Mouse (Mus musculus) hindbrain, embryonic 10.5 days (tissue): ENCODE measurements around the gene Nt5dc2. TPM values are rescaled to one million over a fixed set of nuclear protein-coding genes. Genes with fewer than 3 reads are reported as not detected.

Experiments
- DNase-seq: peaks from one replicate; pipeline ENCODE4 v3.0.0-alpha.2; 2017; ENCODE audit warnings: low spot score
- H3K27ac ChIP-seq: fragments of 300-500 bp; sonication (generic); 2 replicates; pipeline ENCODE4 v1.5.1; 2016; ENCODE audit warnings: mild to moderate bottlenecking, moderate library complexity
- H3K27me3 ChIP-seq: fragments of 300-500 bp; sonication (generic); 2 replicates; pipeline ENCODE4 v1.6.1; 2016; ENCODE audit warnings: mild to moderate bottlenecking; ENCODE audit not compliant: poor library complexity, insufficient read depth, severe bottlenecking
- H3K36me3 ChIP-seq: fragments of 300-500 bp; sonication (generic); 2 replicates; pipeline ENCODE4 v1.6.1; 2016; ENCODE audit warnings: mild to moderate bottlenecking, moderate library complexity
- H3K4me1 ChIP-seq: fragments of 300-500 bp; sonication (generic); replicated peaks from 2 replicates; pipeline ENCODE4 v1.6.1; 2016; ENCODE audit warnings: mild to moderate bottlenecking
- H3K4me3 ChIP-seq: fragments of 300-500 bp; sonication (generic); 2 replicates; pipeline ENCODE4 v1.5.1; 2016; ENCODE audit warnings: mild to moderate bottlenecking, moderate library complexity
- H3K9me3 ChIP-seq: fragments of 300-500 bp; sonication (generic); 2 replicates; pipeline ENCODE4 v1.6.1; 2016; ENCODE audit warnings: mild to moderate bottlenecking, moderate library complexity
- WGBS: fragments of 180-500 bp; shearing (Covaris S2); methylation state at CpG from one replicate; pipeline ENCODE4 v1.1.7; 2016; 5-methylcytosine and 5-hydroxymethylcytosine counted together
- polyA plus RNA-seq: library from polyadenylated mRNA; unstranded; fragments of >200 nt; fragmentation: Nextera tagmentation; extraction: Ambion mirVana; gene quantifications from 2 replicates; pipeline ENCODE4 v1.2.1, GENCODE M21; 2016

Nt5dc2 gene
- polyA plus RNA-seq, 1 experiment from 2014 or later = 610 TPM

- H3K27me3 ChIP-seq = no peaks in the 10 kb centered on the region
- H3K36me3 ChIP-seq = peaks cover 100% of the 10 kb centered on the region
- 0 out of 2 replicates have a peak, but pooled peaks cover 4% of the 10 kb centered on the region for H3K9me3 ChIP-seq
- peaks cover 35% of the 10 kb centered on the region for H3K4me1 ChIP-seq
- 0 out of 2 replicates have a peak overlapping the region, but pooled peaks have one; percentile 50 for H3K27ac ChIP-seq
- WGBS = 92% methylated on average over 10 of the region's 10 CpGs
- DNase-seq = no peak
- no peak overlapping the region for H3K4me3 ChIP-seq
Measured at GRCm38 (mm10) chr14:31137281-31137595, 6.4 kb downstream of the Nt5dc2 start.

- Histone ChIP-seq H3K36me3 (peaks cover 100% of the 10 kb centered on the region), H3K4me1 (peaks cover 29% of the 10 kb centered on the region), H3K27me3 (no peaks in the 10 kb centered on the region), H3K9me3 (0 out of 2 replicates have a peak, but pooled peaks cover 7% of the 10 kb centered on the region), H3K4me3 (no peak overlapping the region), H3K27ac (peak overlapping the region; percentile 50; the same call in 1 of the 2 replicates)
- DNase-seq = no peak
- 74% methylated on average over 11 of the region's 11 CpGs for WGBS
Measured at GRCm38 (mm10) chr14:31137791-31138190, 6.9 kb downstream of the Nt5dc2 start.

GRCm38 (mm10) chr14:31138219-31138896, 7.5 kb downstream of the Nt5dc2 start:
- DNase-seq = no peak
- Histone ChIP-seq H3K27me3 (no peaks in the 10 kb centered on the region), H3K27ac (peak overlapping the region; percentile 29; the same call in 1 of the 2 replicates), H3K4me3 (no peak overlapping the region), H3K36me3 (peaks cover 100% of the 10 kb centered on the region), H3K9me3 (0 out of 2 replicates have a peak, but pooled peaks cover 8% of the 10 kb centered on the region), H3K4me1 (peaks cover 24% of the 10 kb centered on the region)
- WGBS = 90% methylated on average over 33 of the region's 35 CpGs

- H3K4me1 ChIP-seq = peaks cover 18% of the 10 kb centered on the region
- H3K27me3 ChIP-seq = no peaks in the 10 kb centered on the region
- no peak for DNase-seq
- WGBS = 94% methylated on average over 9 of the region's 9 CpGs
- no peak overlapping the region for H3K4me3 ChIP-seq
- H3K27ac ChIP-seq = no peak overlapping the region
- 0 out of 2 replicates have a peak, but pooled peaks cover 8% of the 10 kb centered on the region for H3K9me3 ChIP-seq
- H3K36me3 ChIP-seq = peaks cover 98% of the 10 kb centered on the region
Measured at GRCm38 (mm10) chr14:31138897-31139429, 8.1 kb downstream of the Nt5dc2 start.

GRCm38 (mm10) chr14:31139666-31140065, 8.8 kb downstream of the Nt5dc2 start:
- Histone ChIP-seq H3K27ac (no peak overlapping the region), H3K36me3 (peaks cover 91% of the 10 kb centered on the region), H3K9me3 (0 out of 2 replicates have a peak, but pooled peaks cover 8% of the 10 kb centered on the region), H3K4me1 (peaks cover 11% of the 10 kb centered on the region), H3K4me3 (no peak overlapping the region), H3K27me3 (no peaks in the 10 kb centered on the region)
- WGBS = 96% methylated on average over 12 of the region's 12 CpGs
- DNase-seq = no peak

- no peaks in the 10 kb centered on the region for H3K27me3 ChIP-seq
- H3K27ac ChIP-seq = no peak overlapping the region
- H3K9me3 ChIP-seq = 0 out of 2 replicates have a peak, but pooled peaks cover 8% of the 10 kb centered on the region
- no peak overlapping the region for H3K4me3 ChIP-seq
- H3K36me3 ChIP-seq = peaks cover 86% of the 10 kb centered on the region
- no peak for DNase-seq
- WGBS = 91% methylated on average over 15 of the region's 15 CpGs
- H3K4me1 ChIP-seq = peaks cover 8% of the 10 kb centered on the region; the same call in 1 of the 2 replicates
Measured at GRCm38 (mm10) chr14:31140141-31140540, 9.3 kb downstream of the Nt5dc2 start.

- Histone ChIP-seq H3K4me1 (peaks cover 8% of the 10 kb centered on the region; the same call in 1 of the 2 replicates), H3K36me3 (peaks cover 77% of the 10 kb centered on the region), H3K27ac (no peak overlapping the region), H3K9me3 (0 out of 2 replicates have a peak, but pooled peaks cover 8% of the 10 kb centered on the region), H3K4me3 (no peak overlapping the region), H3K27me3 (no peaks in the 10 kb centered on the region)
- no peak for DNase-seq
- 96% methylated on average over 14 of the region's 14 CpGs for WGBS
Measured at GRCm38 (mm10) chr14:31141011-31141410, 10.2 kb downstream of the Nt5dc2 start.

- peaks cover 33% of the 10 kb centered on the region for H3K36me3 ChIP-seq
- H3K27ac ChIP-seq = no peak overlapping the region
- no peak for DNase-seq
- WGBS = 92% methylated on average over 11 of the region's 11 CpGs
- H3K9me3 ChIP-seq = 0 out of 2 replicates have a peak, but pooled peaks cover 8% of the 10 kb centered on the region
- H3K27me3 ChIP-seq = no peaks in the 10 kb centered on the region
- H3K4me3 ChIP-seq = no peak overlapping the region
- H3K4me1 ChIP-seq = peaks cover 10% of the 10 kb centered on the region; the same call in 1 of the 2 replicates
Measured at GRCm38 (mm10) chr14:31145694-31146093, 14.8 kb downstream of the Nt5dc2 start.

GRCm38 (mm10) chr14:31160196-31161150, 29.6 kb downstream of the Nt5dc2 start:
- no peak for DNase-seq
- Histone ChIP-seq H3K4me3 (no peak overlapping the region), H3K27ac (0 out of 2 replicates have a peak overlapping the region, but pooled peaks have one; percentile 3), H3K36me3 (no peaks in the 10 kb centered on the region), H3K4me1 (peaks cover 21% of the 10 kb centered on the region; the same call in 1 of the 2 replicates), H3K27me3 (no peaks in the 10 kb centered on the region), H3K9me3 (no peaks in the 10 kb centered on the region)
- WGBS = 79% methylated on average over 27 of the region's 27 CpGs

GRCm38 (mm10) chr14:31161191-31161590, 30.3 kb downstream of the Nt5dc2 start:
- Histone ChIP-seq H3K9me3 (no peaks in the 10 kb centered on the region), H3K27me3 (no peaks in the 10 kb centered on the region), H3K27ac (no peak overlapping the region), H3K4me1 (peaks cover 27% of the 10 kb centered on the region), H3K36me3 (no peaks in the 10 kb centered on the region), H3K4me3 (no peak overlapping the region)
- WGBS = 90% methylated on average over 7 of the region's 7 CpGs
- no peak for DNase-seq

- H3K4me1 ChIP-seq = peaks cover 32% of the 10 kb centered on the region
- no peak for DNase-seq
- H3K36me3 ChIP-seq = no peaks in the 10 kb centered on the region
- no peak overlapping the region for H3K4me3 ChIP-seq
- H3K9me3 ChIP-seq = no peaks in the 10 kb centered on the region
- H3K27me3 ChIP-seq = no peaks in the 10 kb centered on the region
- WGBS = 78% methylated on average over 10 of the region's 10 CpGs
- no peak overlapping the region for H3K27ac ChIP-seq
Measured at GRCm38 (mm10) chr14:31161638-31162037, 30.8 kb downstream of the Nt5dc2 start.

- H3K36me3 ChIP-seq = no peaks in the 10 kb centered on the region
- H3K27ac ChIP-seq = no peak overlapping the region
- DNase-seq = no peak
- 90% methylated on average over 8 of the region's 8 CpGs for WGBS
- no peaks in the 10 kb centered on the region for H3K9me3 ChIP-seq
- H3K4me3 ChIP-seq = no peak overlapping the region
- peaks cover 31% of the 10 kb centered on the region for H3K4me1 ChIP-seq
- no peaks in the 10 kb centered on the region for H3K27me3 ChIP-seq
Measured at GRCm38 (mm10) chr14:31164067-31164466, 33.2 kb downstream of the Nt5dc2 start.
